Mouse (Mus musculus) MEL (cell line): ENCODE data around the gene 1190005I06Rik. TPM values are rescaled to one million over a fixed set of nuclear protein-coding genes. Genes with fewer than 3 reads are reported as not detected.

Experiments used
- DNase-seq: peaks from one replicate; pipeline ENCODE4 v3.0.0; 2011; ENCODE audit warnings: low read depth, low spot score
- H3K27ac ChIP-seq: 2 replicates; pipeline ENCODE4 v1.5.1; 2012; ENCODE audit warnings: low read depth, mild to moderate bottlenecking, control low read depth, low read length, moderate library complexity; ENCODE audit not compliant: control insufficient read depth
- H3K27me3 ChIP-seq, 2 experiments: fragments of 150-350 bp in 1 of 2; sonication (generic) in 1 of 2; 2 replicates each; pipeline ENCODE4 v1.6.1; 2012; ENCODE audit warnings: low read length in 2 of 2, mild to moderate bottlenecking in 2 of 2, improper control_type of control experiment in 1 of 2, moderate library complexity in 1 of 2; ENCODE audit not compliant: insufficient read depth in 2 of 2, control insufficient read depth in 1 of 2
- H3K36me3 ChIP-seq, 2 experiments: 2 replicates each; pipeline ENCODE4 v1.6.1; 2012 to 2014; ENCODE audit warnings: low read length in 2 of 2, improper control_type of control experiment in 1 of 2, inconsistent platforms in 1 of 2, mild to moderate bottlenecking in 1 of 2; ENCODE audit not compliant: insufficient read depth in 2 of 2, control insufficient read depth in 1 of 2
- H3K4me1 ChIP-seq, 2 experiments: fragments of 150-350 bp in 1 of 2; sonication (generic) in 1 of 2; 2 replicates each; pipeline ENCODE4 v1.6.1; 2012; ENCODE audit warnings: low read length in 2 of 2, improper control_type of control experiment in 1 of 2, mild to moderate bottlenecking in 1 of 2; ENCODE audit not compliant: insufficient read depth in 2 of 2, control insufficient read depth in 1 of 2
- H3K4me3 ChIP-seq, 2 experiments: fragments of 150-350 bp in 1 of 2; sonication (generic) in 1 of 2; 2 replicates each; pipeline ENCODE4 v1.5.1; 2012; ENCODE audit warnings: low read depth in 2 of 2, low read length in 2 of 2, mild to moderate bottlenecking in 2 of 2, moderate library complexity in 2 of 2, control low read depth in 1 of 2, improper control_type of control experiment in 1 of 2; ENCODE audit not compliant: control insufficient read depth in 1 of 2, insufficient read depth in 1 of 2
- H3K79me2 ChIP-seq: 2 replicates; pipeline ENCODE4 v1.6.1; 2012; ENCODE audit warnings: mild to moderate bottlenecking, low read length, moderate library complexity; ENCODE audit not compliant: control insufficient read depth, poor library complexity, insufficient read depth
- H3K9ac ChIP-seq: 2 replicates; pipeline ENCODE4 v1.6.1; 2012; ENCODE audit warnings: low read depth, mild to moderate bottlenecking, control low read depth, low read length, moderate library complexity; ENCODE audit not compliant: control insufficient read depth, poor library complexity, severe bottlenecking
- H3K9me3 ChIP-seq: fragments of 150-350 bp; sonication (generic); replicated peaks from 2 replicates; pipeline ENCODE4 v1.6.1; 2012; ENCODE audit warnings: mild to moderate bottlenecking, low read length, improper control_type of control experiment, moderate library complexity; ENCODE audit not compliant: insufficient read depth
- CHD2 ChIP-seq: IDR thresholded peaks from 2 replicates; pipeline ENCODE4 v1.6.1; 2011; ENCODE audit warnings: low read length, improper control_type of control experiment
- CTCF ChIP-seq, 3 experiments: IDR thresholded peaks in 2 of 3; conservative IDR thresholded peaks in 1 of 3; 2 replicates each; pipeline ENCODE4 v1.5.1; 2011 to 2012; ENCODE audit warnings: low read length in 3 of 3, low read depth in 2 of 3, mild to moderate bottlenecking in 2 of 3, improper control_type of control experiment in 1 of 3, inconsistent platforms in 1 of 3, mixed read lengths in 1 of 3, moderate library complexity in 1 of 3; ENCODE audit not compliant: control insufficient read depth in 1 of 3, insufficient read depth in 1 of 3, poor library complexity in 1 of 3, severe bottlenecking in 1 of 3
- JUND ChIP-seq: IDR thresholded peaks from 2 replicates; pipeline ENCODE4 v1.6.1; 2011; ENCODE audit warnings: low read depth, mild to moderate bottlenecking, improper control_type of control experiment, low read length
- NRF1 ChIP-seq: IDR thresholded peaks from 2 replicates; pipeline ENCODE4 v1.6.1; 2014; ENCODE audit warnings: low read depth, mild to moderate bottlenecking, inconsistent platforms, low read length, improper control_type of control experiment, moderate library complexity; ENCODE audit not compliant: poor library complexity, insufficient read depth, severe bottlenecking
- POLR2AphosphoS5 ChIP-seq: IDR thresholded peaks from 2 replicates; pipeline ENCODE4 v1.6.1; 2012; ENCODE audit warnings: low read depth, borderline replicate concordance, mild to moderate bottlenecking, inconsistent platforms, low read length, moderate library complexity, mixed read lengths
- RAD21 ChIP-seq: IDR thresholded peaks from 2 replicates; pipeline ENCODE4 v1.6.1; 2011; ENCODE audit warnings: mild to moderate bottlenecking, low read depth, low read length, improper control_type of control experiment
- SIN3A ChIP-seq: IDR thresholded peaks from 2 replicates; pipeline ENCODE4 v1.6.1; 2012; ENCODE audit warnings: low read length, improper control_type of control experiment, inconsistent platforms
- SMC3 ChIP-seq: IDR thresholded peaks from 2 replicates; pipeline ENCODE4 v1.6.1; 2011; ENCODE audit warnings: low read depth, low read length, improper control_type of control experiment
- USF1 ChIP-seq: IDR thresholded peaks from 2 replicates; pipeline ENCODE4 v1.6.1; 2014; ENCODE audit warnings: low read depth, mild to moderate bottlenecking, inconsistent platforms, low read length, improper control_type of control experiment, moderate library complexity
- polyA plus RNA-seq, 2 experiments: library from polyadenylated mRNA; stranded (reverse) in 1 of 2; unstranded in 1 of 2; fragments of >175 nt in 1 of 2; fragments of >200 nt in 1 of 2; gene quantifications; 2 replicates each; pipeline versions ENCODE4 v1.2.1 to v1.2.4; 2012; ENCODE audit warnings: low replicate concordance in 2 of 2, low read depth in 1 of 2; ENCODE audit not compliant: insufficient read length in 2 of 2, insufficient read depth in 1 of 2, missing spikeins in 1 of 2
- total RNA-seq: library from RNA; depleted of rRNA; stranded (reverse); fragments of 300-350 nt; gene quantifications from 2 replicates; pipeline ENCODE4 v1.2.3, GENCODE M21; 2012

Gene 1190005I06Rik
- total and polyA plus RNA-seq, 3 experiments, result 2.1 to 2.3 TPM; not detected in 1

GRCm38 (mm10) chr8:120563348-120563724 is 84.1 kb downstream of the 1190005I06Rik start:
- Histone ChIP-seq H3K27me3 (no peaks in the 10 kb centered on the region), H3K27ac (peak overlapping the region; percentile 18), H3K4me3 (no peak overlapping the region), H3K36me3 (peaks cover 11 to 26% of the 10 kb centered on the region in 2 experiments; a peak in 3 of 4 replicates), H3K9me3 (no peaks in the 10 kb centered on the region), H3K4me1 (peaks cover 3 to 33% of the 10 kb centered on the region in 2 experiments; a peak in 3 of 4 replicates), H3K79me2 (peaks cover 21% of the 10 kb centered on the region), H3K9ac (no peak overlapping the region)
- DNase-seq, result no peak
- no peak for TF ChIP-seq POLR2AphosphoS5

GRCm38 (mm10) chr8:120562680-120563347 is 84.6 kb downstream of the 1190005I06Rik start:
- peaks cover 26% of the 10 kb centered on the region for H3K79me2 ChIP-seq
- H3K36me3 ChIP-seq, result peaks cover 11 to 26% of the 10 kb centered on the region in 2 experiments; a peak in 3 of 4 replicates
- H3K4me3 ChIP-seq, result no peak overlapping the region
- H3K9me3 ChIP-seq, result no peaks in the 10 kb centered on the region
- H3K27me3 ChIP-seq, result no peaks in the 10 kb centered on the region
- DNase-seq, result no peak
- no peak overlapping the region for H3K9ac ChIP-seq
- 0 out of 2 replicates have a peak overlapping the region, but pooled peaks have one; percentile 14 for H3K27ac ChIP-seq
- H3K4me1 ChIP-seq, result peaks cover 3 to 33% of the 10 kb centered on the region in 2 experiments; a peak in 3 of 4 replicates
- TF ChIP-seq JUND (no peak), SIN3A (no peak), NRF1 (no peak), USF1 (no peak)

- H3K27me3 ChIP-seq, result no peaks in the 10 kb centered on the region
- no peaks in the 10 kb centered on the region for H3K9me3 ChIP-seq
- H3K9ac ChIP-seq, result no peak overlapping the region
- H3K27ac ChIP-seq, result no peak overlapping the region
- peaks cover 11 to 26% of the 10 kb centered on the region in 2 experiments; a peak in 3 of 4 replicates for H3K36me3 ChIP-seq
- H3K4me3 ChIP-seq, result no peak overlapping the region
- peaks cover 3 to 33% of the 10 kb centered on the region in 2 experiments; a peak in 3 of 4 replicates for H3K4me1 ChIP-seq
- TF ChIP-seq SIN3A (no peak), CHD2 (no peak), SMC3 (peak; percentile 32), CTCF (IDR thresholded peaks at IDR 0.05 in 2 of 3, conservative IDR thresholded peaks at IDR 0.05 in 1 of 3; ENCODE audit: control insufficient read depth in 1 of 3, insufficient read depth in 1 of 3, low read depth in 2 of 3, low read length in 3 of 3, poor library complexity in 1 of 3, severe bottlenecking in 1 of 3) (peak; percentile 60 to 66 (median 63)), RAD21 (peak; percentile 14)
- DNase-seq, result peak; percentile 54
- peaks cover 34% of the 10 kb centered on the region for H3K79me2 ChIP-seq
Observed at GRCm38 (mm10) chr8:120561539-120562435, 85.6 kb downstream of the 1190005I06Rik start.
